Mouse (Mus musculus) brain, embryonic 14.5 days (tissue): ENCODE measurements around the gene Tnrc6b.

ENCODE experiments used
- CTCF ChIP-seq: fragments of 200-500 bp; IDR thresholded peaks from 2 replicates; pipeline ENCODE4 v1.5.1; 2012; ENCODE audit warnings: inconsistent platforms, mild to moderate bottlenecking, moderate library complexity, borderline replicate concordance; ENCODE audit not compliant: insufficient read depth, insufficient read length; ENCODE audit errors: extremely low read depth
- POLR2A ChIP-seq: fragments of 200-500 bp; IDR thresholded peaks from 2 replicates; pipeline ENCODE4 v1.6.1; 2012; ENCODE audit warnings: mild to moderate bottlenecking, inconsistent platforms, borderline replicate concordance; ENCODE audit not compliant: poor library complexity, insufficient read depth, insufficient read length, severe bottlenecking; ENCODE audit errors: extremely low read depth

DNA sequence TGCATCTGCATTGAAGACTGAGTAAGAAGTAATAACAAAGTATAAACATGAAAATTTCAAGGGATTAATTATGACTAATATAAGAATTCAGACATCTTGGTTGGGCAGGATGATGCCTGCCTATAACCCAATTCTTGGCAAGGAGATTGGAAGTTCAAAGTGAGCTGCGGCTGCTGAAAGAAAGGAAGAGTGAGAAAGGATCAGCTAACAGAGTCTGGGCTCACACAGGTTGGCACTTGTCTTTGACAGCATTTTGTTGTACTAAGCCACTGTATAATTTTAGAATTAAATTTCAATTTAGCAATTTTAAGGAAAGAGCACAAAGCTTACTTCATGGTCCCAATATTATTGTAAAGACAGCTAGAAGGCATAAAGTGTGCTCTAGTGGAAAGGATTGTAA lies 150.2 kb downstream of the Tnrc6b start:
- TF ChIP-seq CTCF (no peak), POLR2A (no peak)
